Mouse (Mus musculus) T-helper 17 cell (primary cell): ENCODE results near the gene Papln.

ENCODE experiments used
- in situ Hi-C, 2 experiments: fragments of 300-600 bp; cut with MboI, MseI; formaldehyde crosslinking; loops; 1 replicate in 1 of 2; 2 replicates in 1 of 2; pipeline ENCODE4 v1.15.1; 2025; ENCODE audit warnings: high pct_unique_total_duplicates in 2 of 2

Gene Papln

GRCm38 (mm10) chr12:83765965-83766603 lies 2.6 kb downstream of the Papln start:
- in situ Hi-C loops: loop anchor here in 1 of 2 experiments (25.0 kb wide), 1 partner anchor 654 kb away; no protein-coding TSS in a partner anchor

- in situ Hi-C loops: loop anchor here in 1 of 2 experiments (25.0 kb wide), 1 partner anchor 656 kb away; no protein-coding TSS in a partner anchor
Observed at GRCm38 (mm10) chr12:83767833-83768232, 4.4 kb downstream of the Papln start.

GRCm38 (mm10) chr12:83768235-83768899 lies 4.9 kb downstream of the Papln start:
- in situ Hi-C loops: loop anchor here in 1 of 2 experiments (25.0 kb wide), 1 partner anchor 656 kb away; no protein-coding TSS in a partner anchor

- in situ Hi-C loops: loop anchor here in 1 of 2 experiments (25.0 kb wide), 1 partner anchor 658 kb away; no protein-coding TSS in a partner anchor
Observed at GRCm38 (mm10) chr12:83770418-83771256, 7.2 kb downstream of the Papln start.

- in situ Hi-C loops: loop anchor here in 1 of 2 experiments (25.0 kb wide), 1 partner anchor 663 kb away; no protein-coding TSS in a partner anchor
Observed at GRCm38 (mm10) chr12:83775621-83776020, 12.2 kb downstream of the Papln start.

GRCm38 (mm10) chr12:83776766-83777165 lies 13.3 kb downstream of the Papln start:
- in situ Hi-C loops: loop anchor here in 1 of 2 experiments (25.0 kb wide), 1 partner anchor 664 kb away; no protein-coding TSS in a partner anchor

- in situ Hi-C loops: loop anchor here in 1 of 2 experiments (25.0 kb wide), 1 partner anchor 668 kb away; no protein-coding TSS in a partner anchor
Observed at GRCm38 (mm10) chr12:83780181-83780580, 16.7 kb downstream of the Papln start.

GRCm38 (mm10) chr12:83781204-83781603 lies 17.8 kb downstream of the Papln start:
- in situ Hi-C loops: loop anchor here in 1 of 2 experiments (25.0 kb wide), 1 partner anchor 669 kb away; no protein-coding TSS in a partner anchor

- in situ Hi-C loops: loop anchor here in 1 of 2 experiments (25.0 kb wide), 1 partner anchor 669 kb away; no protein-coding TSS in a partner anchor
Observed at GRCm38 (mm10) chr12:83781640-83782278, 18.3 kb downstream of the Papln start.

- in situ Hi-C loops: loop anchor here in 1 of 2 experiments (25.0 kb wide), 1 partner anchor 670 kb away; no protein-coding TSS in a partner anchor
Observed at GRCm38 (mm10) chr12:83782669-83783068, 19.2 kb downstream of the Papln start.

GRCm38 (mm10) chr12:83785305-83785704 lies 21.9 kb downstream of the Papln start:
- in situ Hi-C loops: loop anchor here in 1 of 2 experiments (25.0 kb wide), 1 partner anchor 673 kb away; no protein-coding TSS in a partner anchor

GRCm38 (mm10) chr12:83789051-83789780 lies 25.8 kb downstream of the Papln start:
- in situ Hi-C loops: loop anchor here in 1 of 2 experiments (25.0 kb wide), 1 partner anchor 677 kb away; no protein-coding TSS in a partner anchor

GRCm38 (mm10) chr12:83789781-83790140 lies 26.3 kb downstream of the Papln start:
- in situ Hi-C loops: loop anchor here in 1 of 2 experiments (25.0 kb wide), 1 partner anchor 677 kb away; no protein-coding TSS in a partner anchor

GRCm38 (mm10) chr12:83790749-83791148 lies 27.3 kb downstream of the Papln start:
- in situ Hi-C loops: loop anchor here in 1 of 2 experiments (25.0 kb wide), 1 partner anchor 678 kb away; no protein-coding TSS in a partner anchor

GRCm38 (mm10) chr12:83791737-83792136 lies 28.3 kb downstream of the Papln start:
- in situ Hi-C loops: loop anchor here in 1 of 2 experiments (25.0 kb wide), 1 partner anchor 679 kb away; no protein-coding TSS in a partner anchor

- in situ Hi-C loops: loop anchor here in 1 of 2 experiments (25.0 kb wide), 1 partner anchor 681 kb away; no protein-coding TSS in a partner anchor
Observed at GRCm38 (mm10) chr12:83792706-83793410, 29.4 kb downstream of the Papln start.

- in situ Hi-C loops: loop anchor here in 1 of 2 experiments (25.0 kb wide), 1 partner anchor 683 kb away; no protein-coding TSS in a partner anchor
Observed at GRCm38 (mm10) chr12:83795051-83795450, 31.6 kb downstream of the Papln start.

- in situ Hi-C loops: loop anchor here in 1 of 2 experiments (25.0 kb wide), 1 partner anchor 683 kb away; no protein-coding TSS in a partner anchor
Observed at GRCm38 (mm10) chr12:83795586-83795985, 32.2 kb downstream of the Papln start.
